Mouse (Mus musculus) liver, postnatal 0 days (tissue): ENCODE data around the gene Ankrd22.

Experiments
- CTCF ChIP-seq: sonication (generic); IDR thresholded peaks from 2 replicates; pipeline ENCODE4 v1.5.1; 2016; ENCODE audit warnings: antibody characterized with exemption, low read depth
- EP300 ChIP-seq: IDR thresholded peaks from 2 replicates; pipeline ENCODE4 v1.6.1; 2016; ENCODE audit warnings: antibody characterized with exemption, low read depth, mild to moderate bottlenecking

DNA sequence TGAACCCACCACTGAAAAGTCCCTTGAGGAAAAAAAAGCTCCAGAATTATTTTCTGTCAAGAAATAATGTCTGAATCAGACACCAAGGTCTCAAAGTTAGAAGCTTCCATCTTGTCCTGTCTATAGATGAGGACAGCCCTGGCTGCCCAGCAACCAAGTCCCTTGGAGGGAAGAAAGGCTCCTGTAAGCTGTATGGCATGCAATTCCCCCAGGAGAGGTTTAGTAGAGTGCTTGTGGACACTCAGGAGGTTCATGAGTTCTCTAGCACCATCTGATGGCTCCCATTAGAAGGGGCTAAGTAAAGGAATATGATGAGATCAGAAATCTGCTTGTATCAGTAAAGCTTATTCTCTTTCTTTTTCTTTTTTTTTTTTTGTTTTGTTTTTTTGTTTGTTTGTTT lies 3.3 kb upstream of the Ankrd22 start:
- TF ChIP-seq CTCF (no peak), EP300 (no peak)
